Mouse (Mus musculus) regulatory T cell (primary cell): Measurements from ENCODE around the gene Tubd1.
"Not testable (repeated sequence)": the region's sequence is repeated elsewhere in the genome, so short reads cannot be mapped to it uniquely, and the experiment has no call there.

ENCODE experiments used
- in situ Hi-C: fragments of 300-600 bp; cut with MboI, MseI; formaldehyde crosslinking; loops from one replicate; pipeline ENCODE4 v1.15.1; 2025; ENCODE audit warnings: high pct_unique_total_duplicates

The Tubd1 gene

GRCm38 (mm10) chr11:86544639-86545299 lies at the start of gene Tubd1, which contains the start of gene Rps6kb1:
Gene Tubd1 (plus strand): TSS chr11:86544991.
Gene Rps6kb1 (minus strand): TSS chr11:86544805.
- in situ Hi-C loops, result no loop called here

DNA sequence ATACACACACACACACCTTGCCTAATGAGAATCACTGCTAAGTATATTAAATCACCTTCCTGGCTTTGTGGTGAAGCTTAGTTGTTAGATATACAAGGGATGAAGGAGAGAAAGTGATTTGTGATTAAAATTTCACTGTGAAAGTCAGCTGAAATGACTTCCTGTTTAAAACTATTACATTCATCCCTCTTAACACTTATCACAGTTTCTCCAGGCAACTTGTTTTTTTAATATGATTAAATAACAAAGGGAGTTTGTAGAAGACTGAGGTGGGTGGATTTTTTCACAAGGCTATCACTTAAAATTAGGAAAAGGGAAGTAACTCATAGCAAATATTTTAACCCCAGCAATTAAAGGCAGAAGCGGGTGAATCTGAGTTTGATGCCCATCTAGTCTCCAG lies 47.4 kb upstream of the Tubd1 start:
- in situ Hi-C loops, result no loop called here

DNA sequence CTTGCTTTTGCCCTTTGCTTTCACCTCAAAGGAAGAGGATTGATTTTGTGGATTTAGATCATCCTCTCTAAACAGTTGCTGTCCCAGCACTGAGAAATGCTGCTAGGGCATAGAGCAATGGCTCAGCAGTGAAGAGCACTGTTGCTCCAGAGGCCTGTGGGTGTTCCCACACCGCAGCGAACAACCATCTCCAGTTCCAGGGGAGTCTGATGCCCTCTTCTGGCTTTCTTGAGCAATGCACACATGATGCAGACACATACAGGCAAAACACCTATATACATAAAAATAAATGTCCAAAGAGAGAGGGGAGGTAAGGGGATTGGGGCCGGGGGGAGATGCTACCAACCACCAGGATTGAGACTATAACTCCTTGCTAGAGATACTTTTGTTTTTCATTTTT lies 46.9 kb upstream of the Tubd1 start:
- in situ Hi-C loops, result no loop called here

DNA sequence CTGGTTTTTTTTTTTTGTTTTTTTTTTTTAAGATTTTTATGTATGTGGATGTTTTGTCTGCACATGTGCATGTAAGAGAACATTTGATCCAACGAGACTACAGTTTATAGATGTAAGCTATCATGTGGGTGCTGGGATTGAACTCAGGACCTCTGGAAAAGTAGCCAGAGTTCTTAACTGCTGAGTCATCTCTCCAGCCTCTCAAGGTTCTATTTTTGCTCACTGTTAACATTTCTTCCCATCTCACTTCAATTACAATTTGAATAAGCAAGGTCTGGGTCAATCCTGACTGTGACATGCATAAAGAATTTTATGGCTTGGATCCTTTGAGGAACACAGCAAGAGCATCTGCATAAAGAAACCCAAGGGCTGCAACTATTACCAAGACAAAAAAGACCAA lies 44.0 kb upstream of the Tubd1 start:
- in situ Hi-C loops, result no loop called here

- in situ Hi-C loops, result no loop called here
These were observed 41.7 kb upstream of the Tubd1 start for GRCm38 (mm10) chr11:86503121-86503520.

- in situ Hi-C loops, result no loop called here
These were observed 37.5 kb upstream of the Tubd1 start for GRCm38 (mm10) chr11:86507334-86507733.

GRCm38 (mm10) chr11:86507991-86508390 lies 36.8 kb upstream of the Tubd1 start:
- in situ Hi-C loops, result no loop called here

DNA sequence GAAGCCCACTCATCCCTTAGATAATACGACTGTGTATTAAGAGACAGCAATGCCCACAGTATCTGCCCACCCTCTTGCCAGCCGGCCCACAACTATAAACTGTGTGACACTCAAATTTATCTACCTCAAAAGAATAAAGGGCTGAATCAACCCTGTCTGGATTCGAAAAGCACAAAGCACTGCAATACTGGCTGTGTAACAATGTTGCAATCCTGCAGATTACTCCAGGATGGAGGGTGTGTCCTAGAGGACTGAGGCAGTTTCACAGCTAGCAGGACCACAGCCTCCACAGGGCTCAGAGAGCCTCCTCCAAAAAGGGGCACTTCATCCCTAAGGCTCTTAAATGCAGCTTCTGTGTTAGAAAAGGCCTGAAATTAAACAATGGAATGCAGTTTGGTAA lies 28.2 kb upstream of the Tubd1 start:
- in situ Hi-C loops, result no loop called here

DNA sequence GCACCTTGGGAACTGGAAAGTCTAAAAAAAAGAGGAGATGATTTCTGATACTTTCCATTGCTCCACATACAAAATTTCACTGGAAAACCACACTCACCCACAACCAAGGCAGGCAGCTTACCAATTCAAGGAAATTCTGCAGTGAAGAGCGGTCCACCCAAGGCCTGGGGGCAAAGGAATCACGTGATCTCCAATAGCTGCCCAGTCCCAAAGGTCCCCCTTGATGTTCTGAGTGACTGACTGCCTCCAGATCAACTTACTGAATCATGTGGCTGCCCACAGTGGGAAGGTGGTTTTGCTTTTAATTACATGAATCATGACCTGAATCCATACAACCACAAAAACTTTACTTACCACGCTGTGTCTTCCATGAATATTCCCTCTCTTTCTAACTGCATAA lies 27.6 kb upstream of the Tubd1 start:
- in situ Hi-C loops, result no loop called here

DNA sequence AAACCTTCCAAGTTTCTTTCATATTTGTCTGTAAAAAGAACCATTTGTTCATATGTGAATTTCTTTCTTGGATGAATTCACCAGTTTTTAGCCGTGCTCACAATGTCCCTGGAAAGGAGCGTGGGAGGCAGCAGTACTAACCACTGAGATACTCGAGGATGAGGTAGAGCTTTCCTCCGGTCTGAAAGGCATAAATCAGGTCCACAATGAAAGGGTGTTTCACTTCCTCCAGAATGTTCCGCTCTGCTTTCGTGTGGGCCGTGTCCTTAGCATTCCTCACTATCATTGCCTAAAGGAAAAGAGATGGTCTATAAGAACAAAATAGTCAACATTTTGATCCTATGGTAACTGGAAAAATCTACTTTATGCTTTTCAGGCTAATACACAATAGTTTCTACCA lies 25.0 kb upstream of the Tubd1 start:
- in situ Hi-C loops, result no loop called here

DNA sequence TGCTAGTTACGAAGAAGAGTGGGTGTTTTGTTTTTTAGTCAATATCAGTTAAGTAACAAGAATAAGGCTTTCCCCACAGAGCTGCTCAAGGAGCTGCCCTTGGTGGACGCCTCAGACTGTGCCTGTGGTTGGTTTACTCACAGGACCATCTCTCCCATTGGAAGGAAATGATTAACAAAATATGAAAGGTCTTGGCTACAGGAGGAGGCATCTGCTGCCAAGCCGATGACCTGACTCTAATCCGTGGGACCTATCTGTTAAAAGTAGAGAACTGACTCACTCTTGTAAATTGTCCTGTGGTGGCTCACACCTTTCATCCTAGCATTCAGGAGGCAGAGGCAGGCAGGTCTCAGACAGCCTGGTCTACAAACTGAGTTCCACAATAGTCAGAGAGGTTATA lies 17.3 kb upstream of the Tubd1 start:
- in situ Hi-C loops, result no loop called here

- in situ Hi-C loops, result no loop called here
These were observed 12.0 kb upstream of the Tubd1 start for GRCm38 (mm10) chr11:86532834-86533233.

GRCm38 (mm10) chr11:86533302-86533701 lies 11.5 kb upstream of the Tubd1 start:
- in situ Hi-C loops, result not testable (repeated sequence)

DNA sequence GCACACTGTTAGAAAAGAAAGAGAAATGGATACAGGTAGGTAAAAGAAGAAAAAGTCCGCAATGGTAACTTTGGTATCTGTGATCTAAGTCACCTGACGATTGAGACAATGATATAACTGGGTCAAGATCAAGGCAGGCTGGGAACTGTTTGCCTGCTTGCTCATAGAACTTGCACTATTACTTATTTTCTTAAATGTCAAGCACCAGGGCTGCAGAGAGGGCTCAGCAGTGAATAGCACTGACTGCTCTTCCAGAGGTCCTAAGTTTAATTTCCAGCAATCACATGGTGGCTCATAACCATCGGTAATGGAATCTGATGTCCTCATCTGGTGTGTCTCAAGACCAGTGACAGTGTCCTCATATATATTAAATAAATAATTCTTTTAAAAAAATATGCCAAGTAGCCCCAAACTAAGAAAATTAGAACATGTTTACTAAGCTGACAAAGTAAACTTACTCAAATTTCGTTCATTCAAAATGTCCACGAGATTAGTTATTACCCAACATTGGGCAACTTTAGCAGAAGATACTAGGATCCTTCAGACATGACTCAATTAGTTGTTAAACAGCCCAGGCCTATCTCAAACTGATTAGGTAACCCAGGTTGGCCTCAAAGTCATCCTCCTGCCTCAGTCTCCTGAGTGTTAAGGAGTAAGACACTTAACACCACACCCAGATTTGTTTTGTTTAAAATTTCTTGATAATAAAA lies 10.4 kb upstream of the Tubd1 start:
- in situ Hi-C loops, result no loop called here

DNA sequence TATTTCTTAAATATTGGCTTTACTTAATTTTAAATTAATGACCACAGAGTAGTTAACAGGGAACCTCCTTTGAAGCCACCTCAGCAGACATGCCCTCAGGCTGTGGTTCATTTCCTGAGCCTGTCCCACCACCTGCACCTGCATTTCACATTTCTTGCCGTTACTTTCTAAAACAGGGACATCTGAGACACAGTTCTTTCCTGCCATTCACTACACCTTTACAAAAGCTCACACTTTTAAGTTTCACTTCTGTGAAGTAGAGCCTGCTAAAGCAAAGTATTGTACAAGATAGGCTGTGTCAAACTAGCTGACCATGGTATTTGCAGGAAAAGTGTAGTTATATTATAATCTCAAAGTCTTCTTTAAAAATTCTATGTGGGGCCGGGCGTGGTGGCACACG lies 6.0 kb upstream of the Tubd1 start:
- in situ Hi-C loops, result no loop called here

DNA sequence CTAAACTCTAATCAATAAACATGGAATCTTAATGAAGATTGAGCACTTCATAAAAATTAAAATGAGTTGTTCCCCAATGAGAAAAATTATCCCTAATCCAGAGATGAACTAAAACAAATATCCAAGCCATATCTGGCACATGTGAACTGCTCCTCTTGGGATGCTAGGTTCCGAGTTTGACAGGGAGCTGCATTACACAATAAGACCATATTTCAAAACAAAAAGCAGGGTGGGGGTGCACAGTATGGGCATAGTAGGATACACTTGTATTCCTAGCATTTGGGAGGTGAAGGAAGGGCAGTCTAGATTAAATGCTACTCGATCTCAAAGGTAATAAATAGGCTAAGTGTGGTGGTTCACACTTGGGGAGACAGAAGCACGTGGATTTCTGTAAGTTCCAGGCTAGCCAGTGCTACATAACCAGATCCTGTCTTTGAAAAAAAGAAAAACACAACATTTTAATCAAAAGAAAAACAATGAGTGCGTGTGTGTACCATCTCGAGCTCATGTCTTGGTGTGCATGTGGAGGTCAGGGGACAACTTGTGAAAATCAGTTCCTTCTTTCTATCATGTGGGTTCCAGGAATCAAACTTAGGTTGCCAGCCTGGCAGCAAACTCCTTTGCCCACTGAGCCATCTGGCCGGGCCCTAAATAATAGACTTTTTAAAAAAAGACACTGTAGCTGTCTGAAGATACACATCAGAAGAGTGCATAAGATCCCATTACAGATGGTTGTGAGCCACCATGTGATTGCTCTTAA lies 4.9 kb upstream of the Tubd1 start:
- in situ Hi-C loops, result no loop called here

DNA sequence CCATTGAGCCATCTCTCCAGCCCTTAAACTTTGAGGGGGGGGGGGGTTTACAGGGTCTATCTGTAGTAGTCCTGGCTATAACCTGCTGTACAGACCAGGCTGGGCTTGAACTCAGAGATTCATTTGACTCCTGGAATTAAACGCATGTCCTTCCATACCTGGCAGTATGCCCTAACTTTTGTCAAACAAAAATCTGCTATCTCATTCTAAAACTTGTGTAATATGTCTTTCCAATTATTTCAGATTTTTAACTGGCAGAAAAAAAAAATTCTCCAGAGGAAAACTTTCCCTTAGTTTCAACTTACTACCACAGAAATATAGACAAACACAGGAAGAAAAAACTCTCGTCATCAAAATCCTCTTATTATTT lies 4.3 kb upstream of the Tubd1 start:
- in situ Hi-C loops, result no loop called here

GRCm38 (mm10) chr11:86542851-86543250 lies 1.9 kb upstream of the Tubd1 start:
- in situ Hi-C loops, result no loop called here

DNA sequence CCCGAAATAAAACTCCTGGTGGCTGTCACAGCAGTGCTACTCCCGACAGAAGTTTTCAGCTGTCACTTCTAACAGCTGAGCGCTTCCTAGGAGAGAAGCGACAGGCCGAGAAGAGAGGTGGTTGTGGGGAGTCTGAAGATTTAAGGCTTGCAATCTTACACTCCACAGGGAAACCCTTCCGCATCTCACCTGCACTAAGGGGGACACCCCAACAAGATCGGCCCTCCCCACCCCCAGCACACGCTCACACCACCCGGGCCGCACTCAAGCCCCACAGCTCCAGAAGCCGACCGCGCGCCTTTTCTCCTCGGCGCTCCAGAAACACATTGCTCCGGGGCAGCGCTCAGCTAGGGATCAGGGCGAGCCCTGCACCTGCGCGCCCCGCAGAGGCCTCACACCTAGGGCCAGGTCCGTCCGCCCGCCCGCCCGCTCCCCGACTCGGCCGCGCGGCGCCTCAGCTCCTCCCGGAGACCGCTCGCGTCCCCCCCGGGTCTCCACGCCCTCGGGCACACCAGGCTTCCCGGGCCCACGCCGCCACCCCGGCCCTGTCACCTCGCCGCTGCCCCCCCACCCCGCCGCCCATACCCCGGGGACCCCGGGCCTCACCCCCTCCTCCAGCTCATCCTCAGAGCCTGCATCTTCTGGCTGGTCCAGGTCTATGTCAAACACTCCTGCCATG lies 692 bp upstream of the Tubd1 start:
- in situ Hi-C loops, result no loop called here

DNA sequence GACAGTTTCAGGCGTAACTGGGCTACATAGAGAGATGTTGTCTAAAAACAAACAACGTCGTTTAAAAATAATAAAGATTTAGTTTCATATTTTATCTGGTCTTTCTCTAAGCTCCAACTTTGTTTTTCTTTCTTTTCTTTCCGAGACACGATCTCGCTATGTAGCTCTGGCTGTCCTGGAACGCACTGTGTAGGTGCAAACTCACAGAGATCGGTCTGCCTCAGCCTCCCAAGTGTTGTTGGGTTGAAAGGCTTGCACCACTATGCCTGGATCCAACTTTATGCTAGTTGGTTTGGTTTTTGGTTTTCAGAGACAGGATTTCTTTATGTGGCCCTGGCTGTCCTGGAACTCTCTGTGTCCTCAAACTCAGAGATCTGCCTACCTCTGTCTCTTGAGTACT lies 765 bp downstream of the Tubd1 start:
- in situ Hi-C loops, result no loop called here

DNA sequence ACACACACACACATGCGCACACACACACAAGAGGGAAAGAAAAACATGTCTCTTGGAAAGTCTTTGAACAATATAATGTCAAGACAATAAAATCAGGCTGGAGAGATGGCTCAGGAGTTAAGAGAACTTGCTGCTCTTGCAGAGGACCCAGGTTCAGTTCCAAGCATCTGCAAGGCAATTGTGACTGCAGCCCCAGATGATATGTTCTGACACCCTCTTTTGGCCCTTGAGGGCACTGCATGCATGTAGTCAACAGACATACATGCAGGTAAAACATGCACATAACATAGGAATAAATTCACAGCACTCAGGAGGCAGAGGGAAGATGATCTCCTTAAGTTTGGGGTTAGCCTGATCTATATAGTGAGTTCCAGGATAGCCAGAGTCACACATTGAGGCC lies 2.6 kb downstream of the Tubd1 start:
- in situ Hi-C loops, result no loop called here

GRCm38 (mm10) chr11:86553525-86553924 lies 8.7 kb downstream of the Tubd1 start:
- in situ Hi-C loops, result no loop called here
